Mouse (Mus musculus) hematopoietic stem cell, adult 5-6 weeks (primary cell): ENCODE measurements around the gene Kdr. TPM values are rescaled to one million over a fixed set of nuclear protein-coding genes. Genes with fewer than 3 reads are reported as not detected.
"Not testable (repeated sequence)": the region's sequence is repeated elsewhere in the genome, so short reads cannot be mapped to it uniquely, and the experiment has no call there.

Experiments
- ATAC-seq, 2 experiments: fragments of 125-278 bp in 1 of 2; replicated peaks in 1 of 2; 2 replicates each; pipeline ENCODE4 v1.8.0; 2016 to 2017; ENCODE audit warnings: inconsistent platforms in 2 of 2, mild to moderate bottlenecking in 2 of 2, moderate number of reproducible peaks in 2 of 2, low read depth in 1 of 2, moderate TSS enrichment in 1 of 2; ENCODE audit not compliant: low FRiP score in 2 of 2, poor library complexity in 2 of 2, severe bottlenecking in 2 of 2, insufficient read depth in 1 of 2, low TSS enrichment in 1 of 2
- total RNA-seq: library from RNA; stranded (forward); fragments of 172-1452, 232-1000 nt; gene quantifications from 2 replicates; pipeline ENCODE4 v1.2.3, GENCODE M21; 2017

The Kdr gene
- total RNA-seq, 1 experiment from 2014 or later: 0.99 TPM

DNA sequence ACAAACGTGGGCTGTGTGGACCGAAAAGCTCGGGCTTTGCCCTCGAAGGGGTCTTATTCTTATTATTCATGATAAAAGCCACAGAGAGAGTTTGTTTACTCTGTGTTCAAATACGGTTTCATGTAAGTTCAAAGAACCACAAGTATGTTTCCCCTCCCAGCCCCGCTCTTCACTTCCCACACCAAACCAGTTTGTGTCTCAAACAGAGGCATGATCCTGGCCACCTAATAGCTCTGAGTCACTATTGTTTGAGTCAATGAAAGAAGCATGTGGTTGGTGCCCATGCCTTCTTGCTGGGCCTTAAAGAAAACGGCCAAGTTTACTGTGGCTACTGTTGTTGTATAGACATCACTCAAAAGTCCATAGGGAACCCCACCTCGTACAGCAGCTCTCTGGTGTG is 43.0 kb downstream of the Kdr start:
- ATAC-seq: no peak

DNA sequence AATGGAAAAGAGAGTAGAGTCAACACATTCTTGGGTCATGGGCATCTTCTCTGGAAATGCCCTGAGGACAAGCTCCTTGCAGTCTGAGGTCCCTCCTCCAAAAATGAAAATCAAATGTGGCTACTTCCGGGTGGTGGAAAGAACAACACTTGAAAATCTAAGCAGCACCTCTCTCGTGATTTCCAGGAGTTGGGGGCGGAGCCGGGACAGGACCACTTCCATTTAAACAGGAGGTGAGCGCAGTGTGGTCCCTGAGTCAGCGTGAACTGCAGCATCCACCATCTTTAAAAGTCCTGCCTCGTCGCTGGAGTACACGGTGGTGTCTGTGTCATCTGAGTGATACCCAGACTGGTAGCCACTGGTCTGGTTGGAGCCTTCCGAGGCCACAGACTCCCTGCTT is 44.1 kb downstream of the Kdr start:
- no peak for ATAC-seq

- peak; percentile 88 to 91 for ATAC-seq
Measured at GRCm38 (mm10) chr5:75933521-75934044, 44.7 kb downstream of the Kdr start.

- not testable (repeated sequence) for ATAC-seq
Measured at GRCm38 (mm10) chr5:75931458-75931857, 46.8 kb downstream of the Kdr start.

GRCm38 (mm10) chr5:75929960-75930359 is 48.3 kb downstream of the Kdr start:
- ATAC-seq: no peak

DNA sequence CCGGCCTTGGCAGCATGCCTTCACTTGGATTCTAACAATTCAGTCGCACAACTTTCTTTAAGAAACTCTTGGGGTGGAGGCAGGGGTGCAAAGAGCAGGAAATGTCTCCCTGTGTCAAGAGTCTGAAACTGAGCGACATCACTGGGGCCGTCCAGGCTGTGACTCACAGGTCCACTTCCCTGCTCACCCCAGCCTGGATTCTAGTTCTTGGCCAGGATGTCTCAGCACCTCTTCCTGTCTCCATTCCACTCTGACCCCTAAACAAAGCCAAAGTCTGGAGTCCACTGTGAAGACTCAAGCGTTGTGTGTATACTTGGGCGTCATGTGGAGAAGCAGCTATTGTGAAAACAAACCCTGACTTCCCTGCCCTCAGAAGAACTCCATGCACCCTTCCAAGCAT is 55.6 kb downstream of the Kdr start:
- ATAC-seq: no peak

DNA sequence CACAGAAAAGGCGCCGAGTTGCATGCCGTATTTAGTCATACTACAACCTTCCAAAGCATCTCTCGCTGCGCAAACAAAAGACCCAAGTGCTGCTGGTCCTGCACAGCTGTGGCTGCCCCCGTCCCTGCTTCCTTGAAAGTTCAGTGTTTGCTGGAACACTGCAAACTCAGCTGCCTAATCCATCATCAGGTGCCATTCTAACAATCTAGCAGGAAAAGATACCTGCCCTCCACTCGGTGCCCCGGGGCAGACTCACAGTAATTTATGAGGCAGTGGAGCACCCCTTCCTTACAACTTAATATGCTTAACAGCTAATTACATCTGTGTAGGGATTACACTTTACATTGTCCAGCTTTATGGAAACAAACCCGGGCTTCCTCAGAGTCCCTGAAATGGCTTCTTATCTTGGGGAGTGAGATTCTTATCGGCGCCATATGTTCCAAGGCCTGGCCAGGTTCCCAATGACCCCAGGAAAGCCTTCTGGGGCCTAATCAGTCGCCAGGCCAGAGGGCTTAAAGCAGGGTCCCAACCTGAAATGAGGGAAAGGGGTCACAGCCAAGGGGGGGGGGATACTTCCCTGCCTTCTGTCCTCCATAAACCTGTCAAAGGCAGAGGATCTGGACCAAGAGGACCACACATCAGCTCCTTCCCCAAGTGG is 56.4 kb downstream of the Kdr start:
- no peak for ATAC-seq

DNA sequence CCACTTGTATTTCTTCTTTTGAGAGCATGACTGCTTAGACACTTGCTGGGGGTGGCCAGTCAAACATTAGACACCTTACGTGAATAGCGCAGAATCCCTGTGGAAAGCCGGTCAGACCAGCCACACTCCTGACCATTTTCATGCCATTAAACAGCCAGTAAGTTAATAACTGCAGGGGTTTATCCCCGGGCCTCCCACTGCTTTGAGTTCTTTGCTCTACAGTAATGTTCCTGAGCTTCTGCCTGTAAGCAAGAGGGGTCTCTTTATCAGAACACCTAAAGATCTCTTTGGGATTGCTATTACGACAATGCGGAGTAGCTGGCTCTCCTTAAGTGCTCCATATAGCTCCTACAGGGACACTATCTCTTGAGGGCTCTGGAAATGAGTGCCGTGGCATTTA is 58.7 kb downstream of the Kdr start:
- ATAC-seq: no peak

DNA sequence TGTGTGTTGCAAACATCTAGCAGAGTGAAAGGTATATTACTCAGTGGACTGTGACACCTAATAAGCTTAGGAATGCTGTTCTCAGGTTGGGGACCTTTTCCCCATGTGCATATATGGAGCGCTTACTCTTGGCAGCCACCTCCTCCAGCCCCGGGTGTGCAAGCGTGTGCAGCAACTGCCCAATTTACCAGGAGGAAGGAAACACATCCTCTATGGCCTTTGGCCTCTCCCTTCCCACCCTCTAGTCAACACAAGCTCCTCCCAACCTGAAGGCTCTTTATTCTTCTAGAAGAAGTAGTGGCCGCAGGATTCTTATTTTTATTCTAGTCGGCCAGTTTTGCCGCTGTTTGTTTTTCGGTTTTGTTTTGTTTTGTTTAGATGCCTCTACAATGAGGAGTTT is 60.1 kb downstream of the Kdr start:
- ATAC-seq: no peak

DNA sequence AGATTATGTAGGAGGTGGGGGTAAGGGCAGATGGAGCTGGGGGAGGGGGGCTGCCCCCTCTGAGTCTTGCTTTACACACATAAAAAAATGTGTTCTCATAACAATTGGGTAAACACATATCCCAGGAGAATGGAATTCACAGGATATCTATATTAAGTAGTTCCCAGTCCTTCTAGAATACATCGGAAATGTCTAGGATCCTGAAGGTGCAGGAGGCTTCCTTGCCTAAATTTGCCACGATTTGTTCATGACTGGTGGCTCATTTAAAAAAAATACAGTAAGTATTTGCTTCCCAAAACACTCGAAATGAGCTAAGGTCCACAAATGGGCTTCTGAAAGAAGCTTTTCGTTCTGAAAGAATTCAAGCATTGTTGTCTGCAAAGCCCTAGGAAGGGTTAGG is 61.0 kb downstream of the Kdr start:
- ATAC-seq: no peak

GRCm38 (mm10) chr5:75906102-75906501 is 72.2 kb downstream of the Kdr start:
- ATAC-seq: no peak

GRCm38 (mm10) chr5:75900231-75900920 is 77.9 kb downstream of the Kdr start:
- no peak for ATAC-seq

DNA sequence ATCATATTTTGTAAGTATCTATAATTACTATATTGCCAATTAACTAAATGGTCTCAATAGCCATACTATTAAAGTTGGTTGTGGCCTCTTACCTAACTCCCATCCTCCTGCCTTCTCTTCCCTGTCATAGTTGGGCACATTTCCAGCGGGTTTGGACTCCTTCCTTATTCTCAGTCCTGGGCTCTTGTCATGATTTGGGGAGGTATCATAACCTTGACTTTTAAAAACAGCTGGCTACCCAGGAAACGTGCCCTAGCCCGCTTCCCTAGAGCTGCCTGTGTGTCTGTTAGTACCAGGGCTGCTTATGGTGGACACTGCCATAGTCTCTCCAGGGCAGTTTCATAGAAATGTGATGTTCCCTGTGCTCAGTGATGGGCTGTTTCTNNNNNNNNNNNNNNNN is 82.9 kb downstream of the Kdr start:
- ATAC-seq: no peak

DNA sequence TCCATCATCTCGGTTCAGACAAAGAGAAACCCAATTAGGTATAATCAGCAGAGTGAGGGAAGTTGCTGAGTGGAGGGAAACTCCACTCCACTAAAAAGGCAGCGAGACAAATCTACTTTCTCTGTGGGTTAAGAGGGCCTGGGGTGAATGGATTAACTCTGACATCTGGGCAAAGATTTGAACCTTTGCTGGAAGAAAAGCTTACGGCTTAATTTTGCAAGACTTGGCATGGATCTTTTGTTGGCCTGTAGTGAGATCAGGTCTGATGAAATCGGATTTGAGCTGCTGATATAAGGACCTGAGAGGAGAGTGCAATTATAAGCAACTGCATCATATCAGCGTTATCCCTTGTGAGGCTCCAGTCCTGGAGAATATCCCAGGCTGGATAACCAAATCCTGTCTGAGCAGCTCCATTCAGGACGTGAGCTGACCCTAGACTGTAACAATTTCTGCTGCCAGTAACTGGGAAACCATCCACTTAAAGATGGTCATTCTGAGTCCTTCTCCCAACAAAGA is 85.2 kb downstream of the Kdr start:
- ATAC-seq: no peak

Other genes starting within 250 kb of the Kdr start
- gene Srd5a3, start 161.8 kb upstream of the Kdr start, total RNA-seq: 15.5 and 33.3 TPM in 2 replicates
- gene Tmem165, start 205.4 kb upstream of the Kdr start, total RNA-seq: 47.3 and 61.6 TPM in 2 replicates